Mouse (Mus musculus) C2C12 (cell line): ENCODE data around the gene Ddx47.

Source experiments
- CTCF ChIP-seq: IDR thresholded peaks from one replicate; pipeline ENCODE4 v1.5.1; 2011; ENCODE audit not compliant: control insufficient read depth, insufficient read depth, insufficient read length
- MAX ChIP-seq: IDR thresholded peaks from one replicate; pipeline ENCODE4 v1.6.1; 2011; ENCODE audit warnings: mild to moderate bottlenecking, control low read depth
- MYOD1 ChIP-seq: IDR thresholded peaks from one replicate; pipeline ENCODE4 v1.6.1; 2011; ENCODE audit warnings: low read depth; ENCODE audit not compliant: control insufficient read depth, insufficient read length
- USF1 ChIP-seq: IDR thresholded peaks from one replicate; pipeline ENCODE4 v1.6.1; 2011; ENCODE audit warnings: low read depth, mild to moderate bottlenecking, control low read depth, moderate library complexity

DNA sequence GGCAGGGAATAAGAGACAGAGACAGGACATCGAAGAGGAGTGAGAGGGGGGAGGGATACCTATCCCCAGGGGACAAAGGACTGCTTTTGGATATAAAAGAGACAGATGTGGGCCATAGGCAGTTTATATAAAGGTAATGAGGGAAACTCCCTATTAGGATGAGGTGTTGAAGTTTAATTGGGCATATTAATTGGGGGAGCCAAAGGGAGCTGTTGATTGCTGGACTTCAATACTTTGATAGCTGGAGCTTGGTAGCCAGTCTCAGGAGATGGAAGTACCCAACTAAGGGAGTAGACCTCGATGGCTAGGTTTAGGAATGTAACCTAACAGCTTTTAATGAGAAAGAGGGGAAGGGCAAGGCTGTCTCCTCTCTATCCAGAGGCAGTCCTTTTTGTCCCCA is 47.5 kb upstream of the Ddx47 start:
- TF ChIP-seq CTCF (no peak), MAX (no peak), USF1 (no peak), MYOD1 (no peak)
